Comparison of ENCODE assay signal across 8 mouse cellular contexts in the genomic region with DNA sequence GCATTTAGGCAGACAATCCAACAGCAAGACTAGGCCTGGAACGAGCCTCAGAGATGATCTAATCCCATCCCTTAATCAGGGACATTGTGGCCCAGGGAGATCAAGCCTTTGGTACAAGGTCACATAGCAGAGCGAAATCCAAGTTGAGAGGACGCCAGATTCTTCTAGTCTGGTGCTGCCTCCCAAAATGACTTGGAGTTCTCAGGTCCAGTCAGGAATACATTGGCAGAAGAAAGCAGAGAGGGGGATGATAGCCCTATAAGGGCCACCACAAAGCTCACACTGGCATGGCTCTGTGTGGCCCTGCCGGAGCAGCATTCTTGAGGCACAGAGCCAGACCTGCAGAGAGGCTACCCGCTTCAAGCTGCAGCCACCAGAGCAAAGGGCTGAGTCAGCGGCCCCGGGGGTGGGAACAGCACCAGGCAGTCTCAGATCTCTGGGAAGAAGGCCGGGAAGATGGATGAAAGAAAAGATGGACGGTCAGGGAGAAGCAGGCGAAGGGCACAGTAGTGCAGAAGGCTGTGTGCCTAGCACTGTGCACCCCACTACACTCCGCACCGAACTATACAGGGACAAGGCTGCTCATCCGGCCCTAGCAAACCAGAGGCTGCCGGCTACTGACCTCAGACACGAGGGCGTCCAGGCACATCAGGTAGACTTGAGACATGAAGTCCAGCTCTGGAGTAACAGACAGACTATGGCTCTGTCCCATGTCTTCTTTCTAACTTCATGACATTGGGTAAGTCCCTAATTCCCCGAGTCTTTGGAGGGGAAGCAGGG. TPM values are rescaled to one million over a fixed set of nuclear protein-coding genes. Genes with fewer than 3 reads are reported as not detected.
DNase-seq lines count a peak whose midpoint lies in the region; ATAC-seq and TF ChIP-seq lines count a peak whose summit lies in the region.

A gene (minus strand): TSS at position 746 of the 780 bp plus-strand sequence.

- WGBS in embryonic facial prominence, embryonic 11.5 days, result 71% methylated on average over 17 of the region's 17 CpGs
- WGBS in heart, embryonic 12.5 days, result 64% methylated on average over 17 of the region's 17 CpGs
- WGBS in kidney, postnatal 0 days, result 59% methylated on average over 17 of the region's 17 CpGs
- 93% methylated on average over 12 of the region's 17 CpGs for WGBS in macrophage (ENCODE audit: missing documents)

- H3K27ac ChIP-seq in embryonic facial prominence, embryonic 11.5 days (replicated peaks; ENCODE audit: low read depth, low read length), result peak within 1 kb of the TSS; percentile 31; the same call in 1 of the 2 replicates
- peak within 1 kb of the TSS; percentile 86 for H3K27ac ChIP-seq in heart, embryonic 12.5 days (ENCODE audit: poor library complexity, severe bottlenecking)
- peak within 1 kb of the TSS; percentile 81 for H3K27ac ChIP-seq in kidney, postnatal 0 days
- no peak within 1 kb of the TSS for H3K27ac ChIP-seq in macrophage

- H3K4me3 ChIP-seq in embryonic facial prominence, embryonic 11.5 days (ENCODE audit: low read depth, low read length), result peak within 1 kb of the TSS; percentile 14
- H3K4me3 ChIP-seq in heart, embryonic 12.5 days, result peak within 1 kb of the TSS; percentile 36
- H3K4me3 ChIP-seq in kidney, postnatal 0 days (replicated peaks; ENCODE audit: low read depth, low read length), result peak within 1 kb of the TSS; percentile 23
- H3K4me3 ChIP-seq in macrophage (ENCODE audit: inconsistent target), result peak within 1 kb of the TSS; percentile 6; the same call in 1 of the 2 replicates

- H3K9ac ChIP-seq in embryonic facial prominence, embryonic 11.5 days (replicated peaks; ENCODE audit: low read length), result peak within 1 kb of the TSS; percentile 39
- peak within 1 kb of the TSS; percentile 72 for H3K9ac ChIP-seq in heart, embryonic 12.5 days
- peak within 1 kb of the TSS; percentile 67 for H3K9ac ChIP-seq in kidney, postnatal 0 days (ENCODE audit: low read depth, low read length)

- ATAC-seq in embryonic facial prominence, embryonic 11.5 days (replicated peaks; ENCODE audit: insufficient number of reproducible peaks, low FRiP score, low TSS enrichment, low read depth), result no peak
- no peak for ATAC-seq in heart, embryonic 12.5 days (ENCODE audit: insufficient number of reproducible peaks, low FRiP score)
- ATAC-seq in kidney, postnatal 0 days (replicated peaks; ENCODE audit: low FRiP score, low read depth), result no peak

- no peaks in the 10 kb centered on the region for H3K36me3 ChIP-seq in embryonic facial prominence, embryonic 11.5 days (replicated peaks; ENCODE audit: control insufficient read depth, insufficient read depth, low read depth, low read length)
- no peaks in the 10 kb centered on the region; the same call in 1 of the 2 replicates for H3K36me3 ChIP-seq in heart, embryonic 12.5 days
- H3K36me3 ChIP-seq in kidney, postnatal 0 days (ENCODE audit: insufficient read depth, low read length), result no peaks in the 10 kb centered on the region
- H3K36me3 ChIP-seq in macrophage (ENCODE audit: inconsistent target), result no peaks in the 10 kb centered on the region

- H3K79me2 ChIP-seq in macrophage (ENCODE audit: inconsistent target), result no peaks in the 10 kb centered on the region

- no peaks in the 10 kb centered on the region for H3K27me3 ChIP-seq in embryonic facial prominence, embryonic 11.5 days (ENCODE audit: control insufficient read depth, insufficient read depth, low read length)
- no peaks in the 10 kb centered on the region for H3K27me3 ChIP-seq in heart, embryonic 12.5 days (replicated peaks)
- no peaks in the 10 kb centered on the region for H3K27me3 ChIP-seq in kidney, postnatal 0 days (ENCODE audit: insufficient read depth, low read length)

- TF ChIP-seq CTCF in kidney, postnatal 0 days (IDR thresholded peaks at IDR 0.05; ENCODE audit: low read depth), result no peak

- 0 out of 2 replicates have a peak, but pooled peaks cover 3% of the 10 kb centered on the region for H3K4me1 ChIP-seq in embryonic facial prominence, embryonic 11.5 days (ENCODE audit: control insufficient read depth, insufficient read depth, low read length)
- peaks cover 45% of the 10 kb centered on the region for H3K4me1 ChIP-seq in heart, embryonic 12.5 days (replicated peaks)
- peaks cover 30% of the 10 kb centered on the region for H3K4me1 ChIP-seq in kidney, postnatal 0 days (replicated peaks; ENCODE audit: insufficient read depth, low read length)

- peak; percentile 74 for DNase-seq in ovary, adult 18-20 months (ENCODE audit: low spot score)
- DNase-seq in ovary, postnatal 10 days (ENCODE audit: low spot score), result no peak
- DNase-seq in embryonic facial prominence, embryonic 11.5 days (ENCODE audit: low spot score), result no peak
- DNase-seq in kidney, postnatal 0 days (ENCODE audit: low spot score), result no peak
- no peak for DNase-seq in natural killer cell, adult 2 months (ENCODE audit: low spot score in 2 of 2)
- DNase-seq in frontal cortex, postnatal 36 days (ENCODE audit: low spot score in 2 of 2), result no peak

- peak within 1 kb of the TSS; percentile 32 for H3K4me2 ChIP-seq in embryonic facial prominence, embryonic 11.5 days (ENCODE audit: low read depth, low read length)
- H3K4me2 ChIP-seq in heart, embryonic 12.5 days, result peak within 1 kb of the TSS; percentile 62
- H3K4me2 ChIP-seq in kidney, postnatal 0 days (ENCODE audit: low read length), result peak within 1 kb of the TSS; percentile 54

- H3K9me3 ChIP-seq in embryonic facial prominence, embryonic 11.5 days (replicated peaks; ENCODE audit: control insufficient read depth, low read length), result no peaks in the 10 kb centered on the region
- H3K9me3 ChIP-seq in heart, embryonic 12.5 days (replicated peaks), result no peaks in the 10 kb centered on the region
- H3K9me3 ChIP-seq in kidney, postnatal 0 days (replicated peaks; ENCODE audit: low read length), result no peaks in the 10 kb centered on the region

RNA-seq across cellular contexts. Expression of the gene that starts here (rescaled TPM):
- 15.2 and 18.8 TPM in 2 replicates for polyA plus RNA-seq in embryonic facial prominence, embryonic 11.5 days (2014; fragmentation: Nextera tagmentation; extraction: Ambion mirVana)
- polyA plus RNA-seq in heart, embryonic 12.5 days (2016; fragmentation: Nextera tagmentation; extraction: Ambion mirVana), result 30.4 and 32.4 TPM in 2 replicates
- 28.2 and 28.4 TPM in 2 replicates for polyA plus RNA-seq in kidney, postnatal 0 days (2015; fragmentation: Nextera tagmentation; extraction: Ambion mirVana)
- 1 to 10 TPM in 11 of 26 experiments, under 1 TPM in 12, not detected in 3; 0.38 to 6.8 (median 0.99) TPM for total RNA-seq in macrophage (2018; cell fraction: chromatin; rRNA removed)
- total RNA-seq in macrophage (2018; cell fraction: cytosol; rRNA removed), result 1 to 10 TPM; 2.4 to 6.5 (median 4.2) TPM
- total RNA-seq in macrophage (2018; cell fraction: nucleus; rRNA removed), result 1 to 10 TPM; 1.3 to 5.2 (median 2.9) TPM
- polyA plus RNA-seq in macrophage (2018), result 2.9 to 6.5 TPM (median 3.7 TPM) in 3 replicates
